Mouse (Mus musculus): ENCODE measurements around the gene Pole. TPM values are rescaled to one million over a fixed set of nuclear protein-coding genes. Genes with fewer than 3 reads are reported as not detected.
A peak's percentile ranks its signal among the peaks of the same experiment; 100 is the strongest.

Pole gene
- polyA plus RNA-seq, 1 experiment from 2014 or later, result 6.1 TPM

- 89% methylated on average over 4 of the region's 4 CpGs for WGBS
- no peak for ATAC-seq (ENCODE audit: low FRiP score)
These were observed 93.7 kb downstream of the Pole start for GRCm38 (mm10) chr5:110379823-110380222.

DNA sequence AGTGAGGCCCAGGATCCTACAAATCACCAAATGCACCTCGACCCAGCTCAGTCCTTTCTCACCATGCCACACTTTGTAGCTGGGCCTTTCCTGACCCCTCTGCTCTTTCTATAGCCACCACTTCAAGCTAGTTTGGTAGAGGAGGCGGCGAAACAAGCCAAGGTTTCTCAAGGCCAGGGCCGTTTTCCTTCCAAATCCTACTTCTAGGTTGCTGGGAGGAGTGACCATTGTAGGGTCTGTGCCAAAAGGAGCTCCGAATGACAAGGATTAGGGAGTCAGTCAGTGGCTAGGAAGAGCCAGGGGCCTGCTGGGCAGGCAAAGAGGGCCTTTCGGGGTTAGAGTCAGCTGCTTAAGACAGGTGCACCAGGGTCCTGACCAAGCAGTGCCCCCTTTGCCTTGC, 98.4 kb downstream of the Pole start:
- H3K4me3 ChIP-seq (replicated peaks), result no peak overlapping the region
- WGBS, result 79% methylated on average over 6 of the region's 6 CpGs
- H3K9ac ChIP-seq (replicated peaks), result no peak overlapping the region
- H3K36me3 ChIP-seq, result peaks cover 2% of the 10 kb centered on the region; the same call in 1 of the 2 replicates
- H3K27ac ChIP-seq (replicated peaks), result no peak overlapping the region
- peaks cover 38% of the 10 kb centered on the region for H3K4me1 ChIP-seq
- peaks cover 4% of the 10 kb centered on the region; the same call in 1 of the 2 replicates for H3K27me3 ChIP-seq (replicated peaks)
- peak overlapping the region; percentile 68; the same call in 1 of the 2 replicates for H3K4me2 ChIP-seq
- no peaks in the 10 kb centered on the region for H3K9me3 ChIP-seq (replicated peaks)
- ATAC-seq (ENCODE audit: low FRiP score), result no peak

More at GRCm38 (mm10) chr5:110379823-110380222, 93.7 kb downstream of the Pole start:
- Histone ChIP-seq H3K36me3 (peaks cover 44% of the 10 kb centered on the region), H3K4me1 (peaks cover 14% of the 10 kb centered on the region), H3K9me3 (replicated peaks) (no peaks in the 10 kb centered on the region), H3K4me3 (replicated peaks) (no peak overlapping the region), H3K27ac (replicated peaks) (no peak overlapping the region), H3K9ac (replicated peaks) (no peak overlapping the region), H3K27me3 (replicated peaks) (no peaks in the 10 kb centered on the region), H3K4me2 (no peak overlapping the region)

DNA sequence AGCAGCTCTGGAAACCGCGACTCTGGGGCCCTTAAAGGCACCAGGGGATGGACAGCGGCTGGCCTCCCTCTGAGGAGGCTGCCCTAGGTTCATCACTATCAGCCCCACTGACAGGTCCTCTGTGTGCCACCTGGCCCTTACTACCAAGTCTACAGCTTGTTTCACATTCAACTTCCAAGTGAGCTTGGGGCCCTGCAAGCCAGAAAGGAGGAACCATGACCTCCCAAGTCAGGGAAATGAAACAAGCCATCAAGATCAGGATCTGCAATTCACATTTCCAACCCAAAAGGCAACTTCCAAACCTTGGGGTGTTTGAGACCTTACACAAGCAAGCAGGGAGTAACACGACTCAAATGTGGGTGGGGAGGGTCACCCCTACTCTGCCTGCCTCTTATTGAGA, 99.2 kb downstream of the Pole start:
- ATAC-seq (ENCODE audit: low FRiP score), result no peak
- Histone ChIP-seq H3K27ac (replicated peaks) (no peak overlapping the region), H3K4me1 (peaks cover 38% of the 10 kb centered on the region), H3K9me3 (replicated peaks) (no peaks in the 10 kb centered on the region), H3K4me3 (replicated peaks) (peak overlapping the region; percentile 72), H3K27me3 (replicated peaks) (peaks cover 4% of the 10 kb centered on the region; the same call in 1 of the 2 replicates), H3K4me2 (peak overlapping the region; percentile 68), H3K36me3 (no peaks in the 10 kb centered on the region), H3K9ac (replicated peaks) (0 out of 2 replicates have a peak overlapping the region, but pooled peaks have one; percentile 20)
- 53% methylated on average over 4 of the region's 4 CpGs for WGBS

DNA sequence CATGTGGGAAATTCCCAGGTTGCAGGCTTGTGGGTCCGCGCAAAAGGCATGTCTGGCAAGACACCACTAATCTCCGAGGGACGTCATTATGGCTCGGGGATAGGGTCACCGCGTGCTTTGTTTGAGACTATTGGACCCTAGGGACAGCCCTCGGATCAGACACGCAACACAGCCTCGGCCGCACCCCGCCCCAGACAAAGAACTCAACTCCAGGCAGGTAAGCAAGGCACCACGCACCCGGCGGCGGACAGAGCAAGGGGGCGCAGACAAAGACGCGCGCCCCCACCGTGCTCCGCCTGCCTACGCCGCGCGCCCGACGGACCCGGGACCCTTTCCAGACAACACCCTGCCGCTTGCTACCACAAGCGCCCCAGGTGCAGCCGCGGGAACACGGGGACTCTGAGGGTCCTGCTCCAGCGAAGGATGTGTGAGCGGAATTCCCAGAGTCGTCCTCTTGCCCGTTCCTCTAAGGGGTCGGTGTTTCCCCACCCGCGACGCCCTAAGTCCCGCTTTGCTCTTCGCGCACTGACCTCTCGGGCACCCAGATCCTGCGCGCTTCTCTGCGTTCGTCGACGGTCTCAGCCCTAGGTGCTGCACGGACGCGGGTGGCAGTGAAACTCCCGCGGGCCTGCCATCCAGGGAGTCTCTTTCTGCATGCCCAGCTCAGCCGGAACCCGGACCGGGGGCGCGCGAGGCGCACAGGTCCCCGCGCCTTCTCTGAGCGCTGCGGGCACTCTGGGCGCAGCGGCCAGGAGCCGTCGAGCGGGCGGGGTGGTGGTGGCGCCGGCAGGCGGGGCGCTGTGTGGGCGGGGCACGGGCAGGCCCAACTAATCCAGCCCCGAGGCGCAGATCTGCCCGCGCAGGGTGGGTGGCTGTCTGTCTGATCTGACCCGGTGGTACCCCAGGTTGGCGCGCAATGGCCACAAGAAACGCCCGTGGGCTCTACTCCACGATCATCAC, 100.5 kb downstream of the Pole start:
- under 1% methylated on average over 88 of the region's 90 CpGs for WGBS
- H3K9me3 ChIP-seq (replicated peaks), result no peaks in the 10 kb centered on the region
- peak; percentile 84 for ATAC-seq (ENCODE audit: low FRiP score)

More for the DNA sequence above, 100.5 kb downstream of the Pole start:
- Histone ChIP-seq H3K27ac (replicated peaks) (peak overlapping the region; percentile 52), H3K4me2 (peak overlapping the region; percentile 68), H3K27me3 (replicated peaks) (peaks cover 4% of the 10 kb centered on the region; the same call in 1 of the 2 replicates), H3K4me3 (replicated peaks) (peak overlapping the region; percentile 72), H3K9ac (replicated peaks) (peak overlapping the region; percentile 67), H3K36me3 (no peaks in the 10 kb centered on the region), H3K4me1 (peaks cover 38% of the 10 kb centered on the region)

Other genes with a start within 250 kb of the Pole start
- gene Gm17655, start 213.8 kb upstream of the Pole start, polyA plus RNA-seq (2015; fragmentation: Nextera tagmentation; extraction: Ambion mirVana), result 3.2 and 4.6 TPM in 2 replicates
- 0.44 and 0.92 TPM in 2 replicates for gene Gm35315, start 191.9 kb upstream of the Pole start, polyA plus RNA-seq (2015; fragmentation: Nextera tagmentation; extraction: Ambion mirVana)
- 6.4 and 7.5 TPM in 2 replicates for gene Plcxd1, start 186.3 kb upstream of the Pole start, polyA plus RNA-seq (2015; fragmentation: Nextera tagmentation; extraction: Ambion mirVana)
- gene Gtpbp6, start 178.1 kb upstream of the Pole start, polyA plus RNA-seq (2015; fragmentation: Nextera tagmentation; extraction: Ambion mirVana), result 59.2 and 68.3 TPM in 2 replicates
- gene Zfp605, start 176.2 kb upstream of the Pole start, polyA plus RNA-seq (2015; fragmentation: Nextera tagmentation; extraction: Ambion mirVana), result 13.0 and 13.6 TPM in 2 replicates
- gene Chfr, start 150.5 kb upstream of the Pole start, polyA plus RNA-seq (2015; fragmentation: Nextera tagmentation; extraction: Ambion mirVana), result 67.4 and 77.4 TPM in 2 replicates
- 20.1 and 23.6 TPM in 2 replicates for gene Golga3, start 109.6 kb upstream of the Pole start, polyA plus RNA-seq (2015; fragmentation: Nextera tagmentation; extraction: Ambion mirVana)
- gene Ankle2, start 55.3 kb upstream of the Pole start, polyA plus RNA-seq (2015; fragmentation: Nextera tagmentation; extraction: Ambion mirVana), result 19.3 and 23.7 TPM in 2 replicates
- 95.5 and 99.0 TPM in 2 replicates for gene Pgam5, start 16.4 kb upstream of the Pole start, polyA plus RNA-seq (2015; fragmentation: Nextera tagmentation; extraction: Ambion mirVana)
- gene Pxmp2, start 120 bp upstream of the Pole start, polyA plus RNA-seq (2015; fragmentation: Nextera tagmentation; extraction: Ambion mirVana), result 11.7 and 14.6 TPM in 2 replicates
- gene P2rx2, start 56.9 kb downstream of the Pole start, polyA plus RNA-seq (2015; fragmentation: Nextera tagmentation; extraction: Ambion mirVana), result 9.8 and 11.3 TPM in 2 replicates
- gene Lrcol1, start 58.4 kb downstream of the Pole start, polyA plus RNA-seq (2015; fragmentation: Nextera tagmentation; extraction: Ambion mirVana), result not detected in 2 replicates
- 16.7 and 19.7 TPM in 2 replicates for gene Fbrsl1, start 162.2 kb downstream of the Pole start, polyA plus RNA-seq (2015; fragmentation: Nextera tagmentation; extraction: Ambion mirVana)